8 mouse cellular contexts compared by ENCODE assay signal in genomic region chr7:127027885-127028284, GRCm38 (mm10). TPM values are rescaled to one million over a fixed set of nuclear protein-coding genes. Genes with fewer than 3 reads are reported as not detected.
DNase-seq lines count a peak whose midpoint lies in the region; ATAC-seq and TF ChIP-seq lines count a peak whose summit lies in the region.

No protein-coding gene starts in this region.

- H3K4me3 ChIP-seq in thymus, adult 2 months (ENCODE audit: control insufficient read depth, insufficient read depth, low read length): peak overlapping the region; percentile 55
- peak overlapping the region; percentile 90 for H3K4me3 ChIP-seq in liver, embryonic 12.5 days

- no peak for TF ChIP-seq POLR2A in thymus, adult 2 months (IDR thresholded peaks at IDR 0.05; ENCODE audit: control insufficient read depth, extremely low read depth, insufficient read depth, low read length, poor library complexity)

- peak overlapping the region; percentile 71 for H3K9ac ChIP-seq in liver, embryonic 12.5 days

- TF ChIP-seq CTCF in thymus, adult 2 months (IDR thresholded peaks at IDR 0.05; ENCODE audit: borderline replicate concordance, control insufficient read depth, extremely low read depth, insufficient read depth, low read length, poor library complexity): no peak

- ATAC-seq in liver, embryonic 12.5 days: no peak

- H3K36me3 ChIP-seq in thymus, adult 2 months (ENCODE audit: control insufficient read depth, insufficient read depth, low read length): peaks cover 12% of the 10 kb centered on the region; the same call in 1 of the 2 replicates
- H3K36me3 ChIP-seq in liver, embryonic 12.5 days: peaks cover 81% of the 10 kb centered on the region

- peak; percentile 51 for DNase-seq in gastrocnemius, postnatal 25 days
- DNase-seq in gastrocnemius, adult 18-20 months (ENCODE audit: low spot score): no peak
- DNase-seq in thymus, adult 2 months: no peak
- DNase-seq in thymus, postnatal 25 days: no peak
- no peak for DNase-seq in B cell, adult 2 months
- DNase-seq in right cerebral cortex, postnatal 25 days: no peak
- DNase-seq in c-Kit-positive CD71-positive TER-119-positive erythroid progenitor cells, embryonic 14.5 days (ENCODE audit: low spot score): no peak

- H3K27me3 ChIP-seq in thymus, adult 2 months (ENCODE audit: control insufficient read depth, insufficient read depth, low read length): no peaks in the 10 kb centered on the region
- no peaks in the 10 kb centered on the region for H3K27me3 ChIP-seq in liver, embryonic 12.5 days (replicated peaks)

- no peaks in the 10 kb centered on the region for H3K9me3 ChIP-seq in liver, embryonic 12.5 days (replicated peaks)

- peak overlapping the region; percentile 98 for H3K4me2 ChIP-seq in liver, embryonic 12.5 days

- peaks cover 21% of the 10 kb centered on the region for H3K4me1 ChIP-seq in thymus, adult 2 months (replicated peaks; ENCODE audit: control insufficient read depth, insufficient read depth, low read length)
- H3K4me1 ChIP-seq in liver, embryonic 12.5 days: peaks cover 68% of the 10 kb centered on the region

- H3K27ac ChIP-seq in thymus, adult 2 months (ENCODE audit: control insufficient read depth, insufficient read depth, low read length): peak overlapping the region; percentile 94
- peak overlapping the region; percentile 98 for H3K27ac ChIP-seq in liver, embryonic 12.5 days

- WGBS in thymus, adult 2 months: 52% methylated on average over 8 of the region's 8 CpGs
- WGBS in liver, embryonic 12.5 days (ENCODE audit: insufficient replicate concordance): 63% methylated on average over 8 of the region's 8 CpGs

RNA-seq across cellular contexts. Expression of gene Maz, which starts 1.0 kb away (rescaled TPM):
- 10 to 100 TPM; 64.0 to 66.1 TPM for total RNA-seq in gastrocnemius, postnatal 25 days (2021)
- 10 to 100 TPM; 64.3 to 66.3 TPM for total RNA-seq in gastrocnemius, adult 18-20 months (2021)
- polyA plus RNA-seq in thymus, adult 2 months (2012; rRNA removed): 954 and 1,846 TPM in 2 replicates
- polyA plus RNA-seq in liver, embryonic 12.5 days (2016; fragmentation: Nextera tagmentation; extraction: Ambion mirVana): 104 and 107 TPM in 2 replicates

RNA-seq across cellular contexts. Expression of gene Prrt2, which starts 6.9 kb away (rescaled TPM):
- total RNA-seq in gastrocnemius, postnatal 25 days (2021): under 1 TPM; 0.77 to 0.86 TPM
- total RNA-seq in gastrocnemius, adult 18-20 months (2021): under 1 TPM in 1 of 2 experiments, not detected in 1; 0.84 TPM
- polyA plus RNA-seq in thymus, adult 2 months (2012; rRNA removed): 49.7 and 53.1 TPM in 2 replicates
- 0.88 and 2.1 TPM in 2 replicates for polyA plus RNA-seq in liver, embryonic 12.5 days (2016; fragmentation: Nextera tagmentation; extraction: Ambion mirVana)

RNA-seq across cellular contexts. Expression of gene Gm42742, which starts 7.0 kb away (rescaled TPM):
- 10 to 100 TPM; 15.9 to 17.5 TPM for total RNA-seq in gastrocnemius, postnatal 25 days (2021)
- total RNA-seq in gastrocnemius, adult 18-20 months (2021): 10 to 100 TPM; 12.9 to 16.9 TPM
- polyA plus RNA-seq in thymus, adult 2 months (2012; rRNA removed): 103 and 113 TPM in 2 replicates
- polyA plus RNA-seq in liver, embryonic 12.5 days (2016; fragmentation: Nextera tagmentation; extraction: Ambion mirVana): 4.1 and 8.9 TPM in 2 replicates

RNA-seq across cellular contexts. Expression of gene Pagr1a, which starts 10.7 kb away (rescaled TPM):
- 1 to 10 TPM; 2.4 to 8.7 TPM for total RNA-seq in gastrocnemius, postnatal 25 days (2021)
- 10 to 100 TPM in 1 of 2 experiments, 1 to 10 TPM in 1; 7.9 to 10.3 TPM for total RNA-seq in gastrocnemius, adult 18-20 months (2021)
- polyA plus RNA-seq in thymus, adult 2 months (2012; rRNA removed): 11.9 and 12.7 TPM in 2 replicates
- 60.5 and 65.1 TPM in 2 replicates for polyA plus RNA-seq in liver, embryonic 12.5 days (2016; fragmentation: Nextera tagmentation; extraction: Ambion mirVana)

RNA-seq across cellular contexts. Expression of gene Pagr1b, which starts 11.6 kb away (rescaled TPM):
- not detected for total RNA-seq in gastrocnemius, postnatal 25 days (2021)
- total RNA-seq in gastrocnemius, adult 18-20 months (2021): 1 to 10 TPM in 1 of 2 experiments, not detected in 1; 1.7 TPM
- polyA plus RNA-seq in thymus, adult 2 months (2012; rRNA removed): 5.4 and 6.2 TPM in 2 replicates
- 0.57 TPM in 1 of 2 replicates, not detected in the other for polyA plus RNA-seq in liver, embryonic 12.5 days (2016; fragmentation: Nextera tagmentation; extraction: Ambion mirVana)
